8 mouse cellular contexts compared by ENCODE assay signal in the genomic region with DNA sequence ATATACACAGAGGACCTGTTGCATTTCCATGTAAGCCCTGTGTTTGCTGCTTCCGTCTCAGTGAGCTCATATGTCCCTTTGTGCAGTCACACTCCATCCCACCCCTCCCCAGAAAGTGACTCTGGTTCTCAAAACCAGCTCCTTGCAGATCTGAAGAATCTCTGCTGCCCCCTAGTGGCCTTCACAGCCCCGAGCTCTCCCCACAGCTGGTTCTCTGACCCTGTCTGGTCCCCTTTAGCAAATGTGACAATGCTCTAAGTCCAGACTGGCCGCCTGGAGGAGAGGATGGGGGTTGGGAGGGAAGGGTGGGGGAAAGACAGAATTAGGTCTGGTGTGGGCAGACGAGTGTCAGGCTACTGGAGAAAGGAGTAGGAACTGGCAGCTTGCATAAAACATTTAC. TPM values are rescaled to one million over a fixed set of nuclear protein-coding genes. Genes with fewer than 3 reads are reported as not detected.
DNase-seq lines count a peak whose midpoint lies in the region; ATAC-seq lines count a peak whose summit lies in the region.

No protein-coding gene starts in this region.

- no peak overlapping the region for H3K4me3 ChIP-seq in hindbrain, embryonic 14.5 days (replicated peaks; ENCODE audit: low read length)
- no peak overlapping the region for H3K4me3 ChIP-seq in midbrain, embryonic 11.5 days (ENCODE audit: low read depth, low read length)

- WGBS in hindbrain, embryonic 14.5 days = 2% methylated on average over 4 of the region's 4 CpGs
- 1% methylated on average over 4 of the region's 4 CpGs for WGBS in midbrain, embryonic 11.5 days

- no peaks in the 10 kb centered on the region for H3K4me1 ChIP-seq in hindbrain, embryonic 14.5 days (replicated peaks; ENCODE audit: control insufficient read depth, insufficient read depth, low read length)
- H3K4me1 ChIP-seq in midbrain, embryonic 11.5 days (ENCODE audit: control insufficient read depth, insufficient read depth, low read length) = no peaks in the 10 kb centered on the region

- H3K27me3 ChIP-seq in hindbrain, embryonic 14.5 days (ENCODE audit: control insufficient read depth, insufficient read depth, low read length) = no peaks in the 10 kb centered on the region
- H3K27me3 ChIP-seq in midbrain, embryonic 11.5 days (ENCODE audit: control insufficient read depth, insufficient read depth, low read length) = no peaks in the 10 kb centered on the region

- H3K27ac ChIP-seq in hindbrain, embryonic 14.5 days = no peak overlapping the region
- no peak overlapping the region for H3K27ac ChIP-seq in midbrain, embryonic 11.5 days (ENCODE audit: low read depth, low read length)

- peaks cover 9% of the 10 kb centered on the region for H3K36me3 ChIP-seq in hindbrain, embryonic 14.5 days (replicated peaks; ENCODE audit: control insufficient read depth, insufficient read depth)
- H3K36me3 ChIP-seq in midbrain, embryonic 11.5 days (ENCODE audit: control insufficient read depth, insufficient read depth, low read length) = 0 out of 2 replicates have a peak, but pooled peaks cover 2% of the 10 kb centered on the region

- no peak for DNase-seq in cerebellum, adult 11 months
- peak; percentile 60 for DNase-seq in cerebellum, adult 9-10 months
- peak; percentile 87 for DNase-seq in hindbrain, embryonic 14.5 days (ENCODE audit: low spot score)
- peak; percentile 52 to 57 for DNase-seq in left cerebral cortex, postnatal 36 days (ENCODE audit: low spot score in 2 of 2)
- DNase-seq in midbrain, embryonic 11.5 days (ENCODE audit: low spot score, missing footprints) = peak; percentile 99
- peak; percentile 82 for DNase-seq in right cerebral cortex, postnatal 4 days

- no peak overlapping the region for H3K9ac ChIP-seq in hindbrain, embryonic 14.5 days
- no peak overlapping the region for H3K9ac ChIP-seq in midbrain, embryonic 11.5 days (ENCODE audit: low read length)

- H3K4me2 ChIP-seq in hindbrain, embryonic 14.5 days (replicated peaks) = no peak overlapping the region
- H3K4me2 ChIP-seq in midbrain, embryonic 11.5 days = no peak overlapping the region

- H3K9me3 ChIP-seq in hindbrain, embryonic 14.5 days (ENCODE audit: control insufficient read depth, low read length) = no peaks in the 10 kb centered on the region
- H3K9me3 ChIP-seq in midbrain, embryonic 11.5 days (ENCODE audit: control insufficient read depth, low read length) = no peaks in the 10 kb centered on the region

- intact Hi-C loops in left cerebral cortex, postnatal 36 days (cut with DNase I) = no loop called here

- ATAC-seq in cerebellum, adult (ENCODE audit: insufficient number of reproducible peaks, low FRiP score, low TSS enrichment) = peak; percentile 31; the same call in 1 of the 2 replicates
- ATAC-seq in frontal cortex, adult (ENCODE audit: low TSS enrichment) = peak; percentile 69; the same call in 1 of the 2 replicates
- peak; percentile 56 for ATAC-seq in hindbrain, embryonic 14.5 days (ENCODE audit: low FRiP score)
- ATAC-seq in midbrain, embryonic 11.5 days (ENCODE audit: low FRiP score) = peak; percentile 85

RNA-seq across cellular contexts. Expression of gene Selenow, which starts 10.0 kb away (rescaled TPM):
- 1,554 and 1,615 TPM in 2 replicates for polyA plus RNA-seq in hindbrain, embryonic 14.5 days (2014; fragmentation: Nextera tagmentation; extraction: Ambion mirVana)
- 1,000 to 10,000 TPM; 1,151 to 1,335 TPM for total RNA-seq in left cerebral cortex, postnatal 36 days (2021)
- 1,003 and 1,028 TPM in 2 replicates for polyA plus RNA-seq in midbrain, embryonic 11.5 days (2014; fragmentation: Nextera tagmentation; extraction: Ambion mirVana)

RNA-seq across cellular contexts. Expression of gene Crxos, which starts 29.8 kb away (rescaled TPM):
- polyA plus RNA-seq in hindbrain, embryonic 14.5 days (2014; fragmentation: Nextera tagmentation; extraction: Ambion mirVana) = 0.41 TPM in 1 of 2 replicates, not detected in the other
- total RNA-seq in left cerebral cortex, postnatal 36 days (2021) = under 1 TPM in 1 of 2 experiments, not detected in 1; 0.27 TPM
- 0.08 and 0.36 TPM in 2 replicates for polyA plus RNA-seq in midbrain, embryonic 11.5 days (2014; fragmentation: Nextera tagmentation; extraction: Ambion mirVana)

RNA-seq across cellular contexts. Expression of gene Crx, which starts 32.4 kb away (rescaled TPM):
- polyA plus RNA-seq in hindbrain, embryonic 14.5 days (2014; fragmentation: Nextera tagmentation; extraction: Ambion mirVana) = not detected in 2 replicates
- not detected for total RNA-seq in left cerebral cortex, postnatal 36 days (2021)
- polyA plus RNA-seq in midbrain, embryonic 11.5 days (2014; fragmentation: Nextera tagmentation; extraction: Ambion mirVana) = 0.20 and 0.51 TPM in 2 replicates

RNA-seq across cellular contexts. Expression of gene Nop53, which starts 33.7 kb away (rescaled TPM):
- 113 and 114 TPM in 2 replicates for polyA plus RNA-seq in hindbrain, embryonic 14.5 days (2014; fragmentation: Nextera tagmentation; extraction: Ambion mirVana)
- 100 to 1,000 TPM; 113 to 130 TPM for total RNA-seq in left cerebral cortex, postnatal 36 days (2021)
- 186 and 187 TPM in 2 replicates for polyA plus RNA-seq in midbrain, embryonic 11.5 days (2014; fragmentation: Nextera tagmentation; extraction: Ambion mirVana)

RNA-seq across cellular contexts. Expression of gene Ehd2, which starts 55.2 kb away (rescaled TPM):
- polyA plus RNA-seq in hindbrain, embryonic 14.5 days (2014; fragmentation: Nextera tagmentation; extraction: Ambion mirVana) = 5.6 and 6.6 TPM in 2 replicates
- total RNA-seq in left cerebral cortex, postnatal 36 days (2021) = 1 to 10 TPM; 3.5 to 6.8 TPM
- polyA plus RNA-seq in midbrain, embryonic 11.5 days (2014; fragmentation: Nextera tagmentation; extraction: Ambion mirVana) = 8.9 and 10.9 TPM in 2 replicates

Comparison
In these comparisons a context has a peak if more than half of its experiments do, and no peak if none do; other contexts are left out.
1. ATAC-seq: peak in every context shown above with its lines; median percentile 85 in midbrain, embryonic 11.5 days; 69 in frontal cortex, adult; 56 in hindbrain, embryonic 14.5 days; 31 in cerebellum, adult.